Mouse (Mus musculus) hindbrain, embryonic 13.5 days (tissue): ENCODE data around the gene Gm10961. TPM values are rescaled to one million over a fixed set of nuclear protein-coding genes. Genes with fewer than 3 reads are reported as not detected.

ENCODE experiments used
- ATAC-seq: fragments of 200-750 bp; cut with Nextera tagmentation; 2 replicates; pipeline ENCODE4 v1.8.0; 2017; ENCODE audit warnings: moderate TSS enrichment; ENCODE audit not compliant: low FRiP score
- H3K27ac ChIP-seq: fragments of 300-500 bp; sonication (generic); 2 replicates; pipeline ENCODE4 v1.5.1; 2015; ENCODE audit warnings: inconsistent platforms, mild to moderate bottlenecking, moderate library complexity
- H3K27me3 ChIP-seq: fragments of 300-500 bp; sonication (generic); 2 replicates; pipeline ENCODE4 v1.6.1; 2015; ENCODE audit warnings: mild to moderate bottlenecking, inconsistent platforms
- H3K36me3 ChIP-seq: fragments of 300-500 bp; sonication (generic); 2 replicates; pipeline ENCODE4 v1.6.1; 2015; ENCODE audit warnings: mild to moderate bottlenecking, inconsistent platforms
- H3K4me1 ChIP-seq: fragments of 300-500 bp; sonication (generic); replicated peaks from 2 replicates; pipeline ENCODE4 v1.6.1; 2015; ENCODE audit warnings: inconsistent platforms
- H3K4me2 ChIP-seq: fragments of 300-500 bp; sonication (generic); 2 replicates; pipeline ENCODE4 v1.6.1; 2015; ENCODE audit warnings: inconsistent platforms, mild to moderate bottlenecking, moderate library complexity
- H3K4me3 ChIP-seq: fragments of 300-500 bp; sonication (generic); 2 replicates; pipeline ENCODE4 v1.5.1; 2015; ENCODE audit warnings: mild to moderate bottlenecking, inconsistent platforms
- H3K9ac ChIP-seq: fragments of 300-500 bp; sonication (generic); 2 replicates; pipeline ENCODE4 v1.6.1; 2015; ENCODE audit warnings: mild to moderate bottlenecking, inconsistent platforms
- H3K9me3 ChIP-seq: fragments of 300-500 bp; sonication (generic); 2 replicates; pipeline ENCODE4 v1.6.1; 2016; ENCODE audit warnings: inconsistent platforms
- WGBS: fragments of 180-500 bp; shearing (Covaris S2); methylation state at CpG from one replicate; pipeline ENCODE4 v1.1.7; 2015; 5-methylcytosine and 5-hydroxymethylcytosine counted together
- polyA plus RNA-seq: library from polyadenylated mRNA; unstranded; fragments of >200 nt; fragmentation: Nextera tagmentation; extraction: Ambion mirVana; gene quantifications from 2 replicates; pipeline ENCODE4 v1.2.1, GENCODE M21; 2015

The Gm10961 gene
- polyA plus RNA-seq, 1 experiment from 2014 or later: not detected

DNA sequence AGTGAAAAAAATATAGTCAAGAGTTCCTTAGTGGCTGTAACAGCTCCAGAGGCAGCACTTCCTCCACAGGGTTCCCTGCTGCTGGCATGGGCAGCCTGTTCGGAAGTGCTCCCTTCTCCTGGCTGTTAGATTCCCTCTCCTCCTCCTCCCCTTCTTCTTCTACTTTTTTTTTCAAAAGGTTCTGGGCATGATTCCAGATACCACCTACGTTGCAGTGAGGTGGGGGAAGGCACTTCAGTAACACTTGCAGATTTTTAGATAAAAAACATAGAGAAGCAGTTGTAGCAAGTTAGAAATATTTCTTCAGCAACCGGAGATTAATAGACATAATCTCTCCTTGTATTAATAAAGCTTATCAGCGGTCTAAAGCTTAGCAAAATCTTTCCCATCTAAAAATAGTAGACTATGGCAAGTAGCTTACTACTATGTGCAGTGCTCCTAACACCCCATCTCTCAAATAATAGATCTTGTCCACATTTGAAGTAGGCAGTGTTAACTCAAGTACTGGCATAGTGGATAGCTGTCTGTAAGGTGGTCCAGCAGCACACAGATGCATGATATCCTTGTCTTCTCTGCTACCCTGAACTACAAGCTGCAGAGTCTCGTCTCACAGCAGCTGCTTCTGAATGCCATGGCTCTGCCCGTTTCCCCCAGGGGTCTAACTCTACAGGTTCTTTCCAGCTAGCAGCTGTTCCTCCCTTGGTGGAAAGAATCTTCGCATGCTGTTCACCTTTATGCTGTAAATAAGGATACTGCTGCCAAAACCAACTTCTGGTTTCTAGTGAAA, 49.9 kb downstream of the Gm10961 start:
- 40% methylated on average over 7 of the region's 7 CpGs for WGBS
- 0 out of 2 replicates have a peak, but pooled peaks have one; percentile 21 for ATAC-seq
- H3K27me3 ChIP-seq: no peaks in the 10 kb centered on the region
- H3K4me3 ChIP-seq: no peak overlapping the region
- H3K36me3 ChIP-seq: peaks cover 4% of the 10 kb centered on the region
- H3K27ac ChIP-seq: 0 out of 2 replicates have a peak overlapping the region, but pooled peaks have one; percentile 46
- H3K4me1 ChIP-seq: peaks cover 22% of the 10 kb centered on the region
- no peak overlapping the region for H3K4me2 ChIP-seq
- no peak overlapping the region for H3K9ac ChIP-seq
- H3K9me3 ChIP-seq: no peaks in the 10 kb centered on the region

Other genes starting within 250 kb of the Gm10961 start
- 2.1 and 2.3 TPM in 2 replicates for gene Kcnc4, start 171.8 kb upstream of the Gm10961 start, polyA plus RNA-seq
- 10.0 and 10.6 TPM in 2 replicates for gene Slc6a17, start 113.3 kb upstream of the Gm10961 start, polyA plus RNA-seq
- not detected in 2 replicates for gene Ubl4b, start 76.2 kb upstream of the Gm10961 start, polyA plus RNA-seq
- 0.31 and 0.62 TPM in 2 replicates for gene Alx3, start 36.3 kb upstream of the Gm10961 start, polyA plus RNA-seq
- gene Strip1, start 372 bp downstream of the Gm10961 start, polyA plus RNA-seq: 143 and 145 TPM in 2 replicates
- gene Ahcyl1, start 65.2 kb downstream of the Gm10961 start, polyA plus RNA-seq: 106 and 108 TPM in 2 replicates
- gene Csf1, start 129.1 kb downstream of the Gm10961 start, polyA plus RNA-seq: 6.3 and 6.5 TPM in 2 replicates
- gene Eps8l3, start 245.9 kb downstream of the Gm10961 start, polyA plus RNA-seq: not detected in 2 replicates